Mouse (Mus musculus) ES-E14 (cell line): Measurements from ENCODE around the gene Lmntd1. TPM values are rescaled to one million over a fixed set of nuclear protein-coding genes. Genes with fewer than 3 reads are reported as not detected.

Source experiments
- DNase-seq: peaks from one replicate; pipeline ENCODE4 v3.0.0-alpha.2; 2013; ENCODE audit warnings: low read depth, low spot score
- H3K27ac ChIP-seq: 2 replicates; pipeline ENCODE4 v1.5.1; 2012; ENCODE audit warnings: low read depth, mild to moderate bottlenecking, low read length, moderate library complexity, mixed read lengths; ENCODE audit not compliant: poor library complexity, insufficient read depth, severe bottlenecking
- H3K36me3 ChIP-seq: 2 replicates; pipeline ENCODE4 v1.6.1; 2012; ENCODE audit warnings: mild to moderate bottlenecking, low read length, moderate library complexity, mixed read lengths; ENCODE audit not compliant: control insufficient read depth, poor library complexity, insufficient read depth, severe bottlenecking
- H3K4me1 ChIP-seq, 2 experiments: fragments of 150-350 bp in 1 of 2; sonication (generic) in 1 of 2; 2 replicates each; pipeline ENCODE4 v1.6.1; 2012; ENCODE audit warnings: low read length in 2 of 2, mild to moderate bottlenecking in 1 of 2, mixed read lengths in 1 of 2; ENCODE audit not compliant: control insufficient read depth in 2 of 2, insufficient read depth in 2 of 2, poor library complexity in 1 of 2
- H3K4me3 ChIP-seq, 2 experiments: fragments of 150-350 bp in 1 of 2; sonication (generic) in 1 of 2; 2 replicates each; pipeline ENCODE4 v1.5.1; 2012; ENCODE audit warnings: low read length in 2 of 2, low read depth in 1 of 2, mild to moderate bottlenecking in 1 of 2, mixed read lengths in 1 of 2; ENCODE audit not compliant: insufficient read depth in 1 of 2, poor library complexity in 1 of 2, severe bottlenecking in 1 of 2
- H3K9ac ChIP-seq: 2 replicates; pipeline ENCODE4 v1.6.1; 2012; ENCODE audit warnings: low read depth, mild to moderate bottlenecking, low read length, mixed read lengths; ENCODE audit not compliant: poor library complexity, insufficient read depth, severe bottlenecking
- H3K9me3 ChIP-seq: fragments of 150-350 bp; sonication (generic); 2 replicates; pipeline ENCODE4 v1.6.1; 2012; ENCODE audit warnings: low read depth, mild to moderate bottlenecking, low read length; ENCODE audit not compliant: control insufficient read depth, insufficient read depth
- CHD2 ChIP-seq: IDR thresholded peaks from 2 replicates; pipeline ENCODE4 v1.6.1; 2014; ENCODE audit warnings: mild to moderate bottlenecking, low read depth, low read length, inconsistent platforms
- HCFC1 ChIP-seq: IDR thresholded peaks from 2 replicates; pipeline ENCODE4 v1.6.1; 2012; ENCODE audit warnings: low read length, inconsistent platforms, borderline replicate concordance; ENCODE audit not compliant: insufficient read depth
- MAFK ChIP-seq: IDR thresholded peaks from 2 replicates; pipeline ENCODE4 v1.6.1; 2014; ENCODE audit warnings: mild to moderate bottlenecking, low read depth, low read length, inconsistent platforms; ENCODE audit not compliant: insufficient read depth
- ZC3H11A ChIP-seq: IDR thresholded peaks from 2 replicates; pipeline ENCODE4 v1.6.1; 2012; ENCODE audit warnings: low read depth, mild to moderate bottlenecking, inconsistent platforms, low read length, borderline replicate concordance
- ZNF384 ChIP-seq: IDR thresholded peaks from 2 replicates; pipeline ENCODE4 v1.6.1; 2012; ENCODE audit warnings: low read depth, low read length, inconsistent platforms
- in situ Hi-C, 2 experiments: fragments of 600-800 bp; cut with MboI; formaldehyde crosslinking; loops; one replicate each; pipeline ENCODE4 v1.15.1; 2025; ENCODE audit warnings: low sequenced_read_pairs in 2 of 2, inconsistent platforms in 1 of 2; ENCODE audit not compliant: unreplicated experiment in 2 of 2
- total RNA-seq: library from RNA; depleted of rRNA; stranded (reverse); fragments of 300-350 nt; gene quantifications from 2 replicates; pipeline ENCODE4 v1.2.3, GENCODE M21; 2012

Gene Lmntd1
- total RNA-seq, 1 experiment = not detected

- no peak overlapping the region for H3K4me3 ChIP-seq
- in situ Hi-C loops = no loop called here
- H3K36me3 ChIP-seq = no peaks in the 10 kb centered on the region
- TF ChIP-seq CHD2 (no peak), ZC3H11A (no peak), ZNF384 (no peak), MAFK (no peak), HCFC1 (no peak)
- no peaks in the 10 kb centered on the region for H3K4me1 ChIP-seq
- H3K9me3 ChIP-seq = no peaks in the 10 kb centered on the region
- no peak overlapping the region for H3K27ac ChIP-seq
- DNase-seq = no peak
- no peak overlapping the region for H3K9ac ChIP-seq
These were observed 114.3 kb downstream of the Lmntd1 start for GRCm38 (mm10) chr6:145499574-145500546.

- H3K9me3 ChIP-seq = no peaks in the 10 kb centered on the region
- in situ Hi-C loops = no loop called here
These were observed 118.4 kb downstream of the Lmntd1 start for GRCm38 (mm10) chr6:145495731-145496130.

GRCm38 (mm10) chr6:145488251-145488650 lies 125.9 kb downstream of the Lmntd1 start:
- Histone ChIP-seq H3K9me3 (no peaks in the 10 kb centered on the region; the same call in 1 of the 2 replicates), H3K9ac (no peak overlapping the region), H3K4me3 (no peak overlapping the region), H3K4me1 (no peaks in the 10 kb centered on the region), H3K27ac (no peak overlapping the region), H3K36me3 (no peaks in the 10 kb centered on the region)
- TF ChIP-seq MAFK (no peak), ZC3H11A (no peak), ZNF384 (no peak), HCFC1 (no peak), CHD2 (no peak)
- in situ Hi-C loops = no loop called here
- DNase-seq = no peak

More at GRCm38 (mm10) chr6:145495731-145496130, 118.4 kb downstream of the Lmntd1 start:
- Histone ChIP-seq H3K4me1 (no peaks in the 10 kb centered on the region), H3K4me3 (no peak overlapping the region), H3K9ac (no peak overlapping the region), H3K36me3 (no peaks in the 10 kb centered on the region), H3K27ac (no peak overlapping the region)
- DNase-seq = no peak
- no peak for TF ChIP-seq HCFC1
- no peak for TF ChIP-seq ZNF384
- TF ChIP-seq CHD2 = no peak
- TF ChIP-seq MAFK = no peak
- no peak for TF ChIP-seq ZC3H11A

- Histone ChIP-seq H3K9me3 (no peaks in the 10 kb centered on the region; the same call in 1 of the 2 replicates), H3K4me3 (no peak overlapping the region), H3K36me3 (no peaks in the 10 kb centered on the region), H3K9ac (no peak overlapping the region), H3K4me1 (no peaks in the 10 kb centered on the region), H3K27ac (no peak overlapping the region)
- TF ChIP-seq MAFK = no peak
- TF ChIP-seq CHD2 = no peak
- no peak for TF ChIP-seq HCFC1
- no peak for TF ChIP-seq ZNF384
- TF ChIP-seq ZC3H11A = no peak
- no peak for DNase-seq
- in situ Hi-C loops = no loop called here
These were observed 128.0 kb downstream of the Lmntd1 start for GRCm38 (mm10) chr6:145485986-145486605.
